ENCODE assay signal across 20 mouse cellular contexts in the genomic region with DNA sequence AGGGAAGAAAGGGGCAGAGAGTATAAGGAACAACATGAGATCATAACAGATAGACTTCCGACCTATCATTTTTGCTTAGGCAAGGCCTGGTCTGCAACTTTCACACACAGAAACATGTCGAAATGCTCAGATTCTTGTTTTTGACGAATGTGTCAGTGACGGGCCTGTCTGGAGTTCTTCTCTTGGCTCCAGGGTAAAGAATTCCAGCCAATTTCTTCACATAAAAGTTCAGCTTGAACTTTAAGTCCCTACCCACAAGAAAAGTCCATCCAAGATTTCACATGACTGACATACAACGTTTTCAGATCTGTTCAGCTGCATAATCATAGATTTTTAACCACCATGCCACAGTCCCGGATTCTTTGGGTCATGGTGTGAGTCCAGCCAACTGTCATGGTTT.
A peak's percentile ranks its signal among the peaks of the same experiment; 100 is the strongest.
DNase-seq lines count a peak whose midpoint lies in the region; ATAC-seq and TF ChIP-seq lines count a peak whose summit lies in the region.
"Had no signal": no experiment of that assay in that cellular context is flagged by ENCODE, and none has a peak within 500 bp of the region (broad histone marks: within the 10 kb centered on the region; RNA-seq: fewer than 3 reads in every experiment).

No protein-coding gene starts in this region.

- H3K27ac ChIP-seq in stomach, embryonic 16.5 days (ENCODE audit: low read length): no peak overlapping the region
- H3K27ac ChIP-seq in stomach, postnatal 0 days (replicated peaks): no peak overlapping the region
- no peak overlapping the region for H3K27ac ChIP-seq in lung, postnatal 0 days (ENCODE audit: low read length)
- no peak overlapping the region for H3K27ac ChIP-seq in intestine, embryonic 15.5 days
- H3K27ac ChIP-seq: hindbrain, embryonic 14.5 days; kidney, postnatal 0 days; liver, embryonic 14.5 days; midbrain, embryonic 15.5 days; neural tube, embryonic 15.5 days had no signal

- no peaks in the 10 kb centered on the region for H3K4me1 ChIP-seq in stomach, embryonic 16.5 days (ENCODE audit: control insufficient read depth, insufficient read depth, low read length)
- H3K4me1 ChIP-seq in stomach, postnatal 0 days (replicated peaks; ENCODE audit: control insufficient read depth, insufficient read depth): no peaks in the 10 kb centered on the region
- no peaks in the 10 kb centered on the region for H3K4me1 ChIP-seq in lung, postnatal 0 days (ENCODE audit: insufficient read depth, low read depth, low read length)
- H3K4me1 ChIP-seq in intestine, embryonic 15.5 days (replicated peaks): no peaks in the 10 kb centered on the region
- H3K4me1 ChIP-seq: midbrain, embryonic 15.5 days; neural tube, embryonic 15.5 days had no signal

- H3K36me3 ChIP-seq in stomach, embryonic 16.5 days (ENCODE audit: control insufficient read depth, insufficient read depth, low read length): no peaks in the 10 kb centered on the region
- H3K36me3 ChIP-seq in stomach, postnatal 0 days (ENCODE audit: control insufficient read depth, insufficient read depth, low read length): no peaks in the 10 kb centered on the region
- H3K36me3 ChIP-seq in lung, postnatal 0 days (ENCODE audit: insufficient read depth, low read length): no peaks in the 10 kb centered on the region
- no peaks in the 10 kb centered on the region for H3K36me3 ChIP-seq in intestine, embryonic 15.5 days
- H3K36me3 ChIP-seq: midbrain, embryonic 15.5 days; neural tube, embryonic 15.5 days had no signal

- no peaks in the 10 kb centered on the region; the same call in 1 of the 2 replicates for H3K9me3 ChIP-seq in stomach, embryonic 16.5 days (replicated peaks; ENCODE audit: control insufficient read depth, low read length)
- no peaks in the 10 kb centered on the region for H3K9me3 ChIP-seq in stomach, postnatal 0 days (ENCODE audit: control insufficient read depth, low read length)
- no peaks in the 10 kb centered on the region for H3K9me3 ChIP-seq in lung, postnatal 0 days (ENCODE audit: low read length)
- H3K9me3 ChIP-seq in intestine, embryonic 15.5 days: no peaks in the 10 kb centered on the region
- H3K9me3 ChIP-seq: midbrain, embryonic 15.5 days; neural tube, embryonic 15.5 days had no signal

- no peaks in the 10 kb centered on the region for H3K27me3 ChIP-seq in stomach, embryonic 16.5 days (ENCODE audit: control insufficient read depth, insufficient read depth, low read length)
- H3K27me3 ChIP-seq in stomach, postnatal 0 days (ENCODE audit: control insufficient read depth, insufficient read depth, low read length): no peaks in the 10 kb centered on the region
- no peaks in the 10 kb centered on the region for H3K27me3 ChIP-seq in lung, postnatal 0 days (replicated peaks; ENCODE audit: insufficient read depth, low read length)
- no peaks in the 10 kb centered on the region for H3K27me3 ChIP-seq in intestine, embryonic 15.5 days (replicated peaks)
- H3K27me3 ChIP-seq: midbrain, embryonic 15.5 days; neural tube, embryonic 15.5 days had no signal

- intact Hi-C loops in heart, postnatal 25 days (cut with DNase I): no loop called here
- intact Hi-C loops in left cerebral cortex, postnatal 10 days (cut with DNase I): no loop called here

- WGBS in stomach, embryonic 16.5 days: 58% methylated on average over 6 of the region's 6 CpGs
- 52% methylated on average over 6 of the region's 6 CpGs for WGBS in stomach, postnatal 0 days
- WGBS in lung, postnatal 0 days: 58% methylated on average over 6 of the region's 6 CpGs
- WGBS in intestine, embryonic 15.5 days: 57% methylated on average over 6 of the region's 6 CpGs

- no peak overlapping the region for H3K9ac ChIP-seq in stomach, embryonic 16.5 days (ENCODE audit: low read length)
- H3K9ac ChIP-seq in stomach, postnatal 0 days (ENCODE audit: low read length): no peak overlapping the region
- no peak overlapping the region for H3K9ac ChIP-seq in lung, postnatal 0 days (replicated peaks; ENCODE audit: low read depth)
- H3K9ac ChIP-seq in intestine, embryonic 15.5 days: no peak overlapping the region
- H3K9ac ChIP-seq: hindbrain, embryonic 14.5 days; liver, embryonic 14.5 days; midbrain, embryonic 15.5 days; neural tube, embryonic 15.5 days had no signal

- ATAC-seq in stomach, embryonic 16.5 days (ENCODE audit: insufficient read depth, low FRiP score): 0 out of 2 replicates have a peak, but pooled peaks have one; percentile 10
- ATAC-seq in stomach, postnatal 0 days (ENCODE audit: low FRiP score, low TSS enrichment): no peak
- peak; percentile 89 for ATAC-seq in lung, postnatal 0 days
- no peak; the same call in 1 of the 2 replicates for ATAC-seq in intestine, embryonic 15.5 days
- ATAC-seq: forebrain, embryonic 16.5 days; midbrain, embryonic 15.5 days had no signal

- TF ChIP-seq CTCF in stomach, postnatal 0 days (IDR thresholded peaks at IDR 0.05; ENCODE audit: low read depth): no peak
- TF ChIP-seq CTCF in lung, postnatal 0 days (IDR thresholded peaks at IDR 0.05): no peak

- DNase-seq in heart, adult 18-20 months: peak; percentile 5 to 13
- DNase-seq in heart, postnatal 25 days (ENCODE audit: low spot score): no peak
- DNase-seq in stomach, postnatal 0 days (ENCODE audit: low spot score): no peak
- DNase-seq in lung, postnatal 0 days (ENCODE audit: low spot score): peak; percentile 91
- DNase-seq in left cerebral cortex, postnatal 10 days (ENCODE audit: extremely low spot score in 1 of 2, low spot score in 2 of 2): no peak
- DNase-seq in kidney, postnatal 36 days: no peak
- DNase-seq: B cell, adult 2 months; cerebellum, adult 9-10 months; kidney, adult 18-20 months; right cerebral cortex, postnatal 25 days; thymus, postnatal 14 days had no signal

- H3K4me2 ChIP-seq in stomach, embryonic 16.5 days (ENCODE audit: low read depth, low read length): no peak overlapping the region
- H3K4me2 ChIP-seq in stomach, postnatal 0 days (replicated peaks; ENCODE audit: low read depth): no peak overlapping the region
- H3K4me2 ChIP-seq in lung, postnatal 0 days (replicated peaks; ENCODE audit: low read depth, low read length): no peak overlapping the region
- H3K4me2 ChIP-seq in intestine, embryonic 15.5 days (replicated peaks): no peak overlapping the region
- H3K4me2 ChIP-seq: hindbrain, embryonic 14.5 days; midbrain, embryonic 15.5 days; neural tube, embryonic 15.5 days had no signal

- TF ChIP-seq EP300 in stomach, postnatal 0 days (optimal IDR thresholded peaks at IDR 0.05): no peak
- TF ChIP-seq EP300 in lung, postnatal 0 days (IDR thresholded peaks at IDR 0.05): peak; percentile 84

- H3K4me3 ChIP-seq in stomach, embryonic 16.5 days (replicated peaks; ENCODE audit: low read length): no peak overlapping the region
- H3K4me3 ChIP-seq in stomach, postnatal 0 days (ENCODE audit: low read depth, low read length): no peak overlapping the region
- H3K4me3 ChIP-seq in lung, postnatal 0 days (ENCODE audit: low read depth, low read length): no peak overlapping the region
- no peak overlapping the region for H3K4me3 ChIP-seq in intestine, embryonic 15.5 days (replicated peaks)
- H3K4me3 ChIP-seq: midbrain, embryonic 15.5 days; myocyte; neural tube, embryonic 15.5 days had no signal

Comparison
In these comparisons a context has a peak if more than half of its experiments do, and no peak if none do; other contexts are left out.
1. DNase-seq: peak in heart, adult 18-20 months (2 of 2) and lung, postnatal 0 days (single experiment); none in heart, postnatal 25 days (single experiment), stomach, postnatal 0 days (single experiment), left cerebral cortex, postnatal 10 days (0 of 2) and kidney, postnatal 36 days (0 of 2).
2. ATAC-seq: peak in stomach, embryonic 16.5 days (single experiment) and lung, postnatal 0 days (single experiment); none in stomach, postnatal 0 days (single experiment) and intestine, embryonic 15.5 days (single experiment).